Mouse (Mus musculus) liver, adult 2 months (tissue): ENCODE measurements at regions not wholly inside any gene's neighbourhood (a gene's known extent, or its start where the extent isn't known, plus 50 kb on each side); places are given as distances from the start of the nearest gene placed in this dataset.
A peak's percentile ranks its signal among the peaks of the same experiment; 100 is the strongest.

Experiments used
- DNase-seq: peaks from one replicate; pipeline ENCODE4 v3.0.0-alpha.2; 2011; ENCODE audit warnings: low read depth, low spot score; ENCODE audit errors: extremely low read depth
- H3K27ac ChIP-seq: fragments of 200-500 bp; replicated peaks from 2 replicates; pipeline ENCODE4 v1.5.1; 2012; ENCODE audit warnings: low read depth, mild to moderate bottlenecking, control low read depth, inconsistent platforms, low read length; ENCODE audit not compliant: insufficient read depth
- H3K27me3 ChIP-seq: fragments of 200-500 bp; 2 replicates; pipeline ENCODE4 v1.6.1; 2012; ENCODE audit warnings: mild to moderate bottlenecking, moderate library complexity, low read length, inconsistent platforms; ENCODE audit not compliant: control insufficient read depth, insufficient read depth
- H3K36me3 ChIP-seq: fragments of 200-500 bp; 2 replicates; pipeline ENCODE4 v1.6.1; 2012; ENCODE audit warnings: low read length, inconsistent platforms; ENCODE audit not compliant: control insufficient read depth, insufficient read depth
- H3K4me1 ChIP-seq: fragments of 200-500 bp; 2 replicates; pipeline ENCODE4 v1.6.1; 2011; ENCODE audit warnings: low read length; ENCODE audit not compliant: control insufficient read depth, insufficient read depth
- H3K4me3 ChIP-seq: fragments of 200-500 bp; 2 replicates; pipeline ENCODE4 v1.5.1; 2011; ENCODE audit warnings: low read depth, mild to moderate bottlenecking, control low read depth, low read length, moderate library complexity; ENCODE audit not compliant: insufficient read depth
- H3K79me2 ChIP-seq: fragments of 200-500 bp; 2 replicates; pipeline ENCODE4 v1.6.1; 2012; ENCODE audit warnings: inconsistent platforms, mild to moderate bottlenecking, low read length, moderate library complexity; ENCODE audit not compliant: control insufficient read depth, insufficient read depth
- H3K9ac ChIP-seq: fragments of 200-500 bp; 2 replicates; pipeline ENCODE4 v1.6.1; 2012; ENCODE audit warnings: low read depth, mild to moderate bottlenecking, control low read depth, inconsistent platforms, low read length
- CTCF ChIP-seq: fragments of 200-500 bp; IDR thresholded peaks from 2 replicates; pipeline ENCODE4 v1.5.1; 2011; ENCODE audit warnings: low read depth, low read length, control low read depth
- POLR2A ChIP-seq: fragments of 200-500 bp; IDR thresholded peaks from 2 replicates; pipeline ENCODE4 v1.6.1; 2011; ENCODE audit warnings: low read length, control low read depth; ENCODE audit not compliant: insufficient read depth; ENCODE audit errors: extremely low read depth
- WGBS: fragments of 180-500 bp; shearing (Covaris S2); methylation state at CpG from one replicate; pipeline ENCODE4 v1.1.7; 2018; 5-methylcytosine and 5-hydroxymethylcytosine counted together

GRCm38 (mm10) chr12:68977276-68977675 lies 181.7 kb downstream of the Rps29 start:
- TF ChIP-seq POLR2A: no peak
- no peak for TF ChIP-seq CTCF
- Histone ChIP-seq H3K79me2 (no peaks in the 10 kb centered on the region), H3K36me3 (no peaks in the 10 kb centered on the region), H3K27me3 (no peaks in the 10 kb centered on the region), H3K4me3 (no peak overlapping the region), H3K4me1 (no peaks in the 10 kb centered on the region), H3K9ac (no peak overlapping the region), H3K27ac (no peak overlapping the region)
- 72% methylated on average over 4 of the region's 4 CpGs for WGBS
- DNase-seq: peak; percentile 12

GRCm38 (mm10) chr12:68947240-68947639 lies 211.7 kb downstream of the Rps29 start:
- WGBS: 80% methylated on average over 2 of the region's 2 CpGs
- Histone ChIP-seq H3K27ac (no peak overlapping the region), H3K9ac (no peak overlapping the region), H3K36me3 (no peaks in the 10 kb centered on the region), H3K79me2 (no peaks in the 10 kb centered on the region), H3K4me3 (no peak overlapping the region), H3K27me3 (no peaks in the 10 kb centered on the region), H3K4me1 (no peaks in the 10 kb centered on the region)
- DNase-seq: no peak
- no peak for TF ChIP-seq POLR2A
- TF ChIP-seq CTCF: no peak

GRCm38 (mm10) chr12:68910590-68910989 lies 248.4 kb downstream of the Rps29 start:
- no peaks in the 10 kb centered on the region for H3K36me3 ChIP-seq
- H3K4me3 ChIP-seq: no peak overlapping the region
- DNase-seq: no peak
- 39% methylated on average over 6 of the region's 6 CpGs for WGBS
- H3K27me3 ChIP-seq: no peaks in the 10 kb centered on the region
- no peaks in the 10 kb centered on the region for H3K79me2 ChIP-seq
- no peak overlapping the region for H3K9ac ChIP-seq
- TF ChIP-seq POLR2A: no peak
- TF ChIP-seq CTCF: no peak
- H3K4me1 ChIP-seq: no peaks in the 10 kb centered on the region
- H3K27ac ChIP-seq: no peak overlapping the region

- H3K27ac ChIP-seq: no peak overlapping the region
- TF ChIP-seq CTCF: no peak
- TF ChIP-seq POLR2A: no peak
- H3K36me3 ChIP-seq: no peaks in the 10 kb centered on the region
- H3K4me1 ChIP-seq: no peaks in the 10 kb centered on the region
- 93% methylated on average over 1 of the region's 1 CpGs for WGBS
- no peak overlapping the region for H3K4me3 ChIP-seq
- DNase-seq: no peak
- no peaks in the 10 kb centered on the region for H3K27me3 ChIP-seq
- no peaks in the 10 kb centered on the region for H3K79me2 ChIP-seq
- H3K9ac ChIP-seq: no peak overlapping the region
Measured at GRCm38 (mm10) chr12:68904770-68905169, 254.2 kb downstream of the Rps29 start.

GRCm38 (mm10) chr12:68889141-68889540 lies 269.8 kb downstream of the Rps29 start:
- no peaks in the 10 kb centered on the region for H3K4me1 ChIP-seq
- WGBS: 80% methylated on average over 3 of the region's 3 CpGs

GRCm38 (mm10) chr12:68882503-68882902 lies 276.5 kb downstream of the Rps29 start:
- WGBS: 77% methylated on average over 6 of the region's 6 CpGs
- no peak for DNase-seq
- no peak overlapping the region for H3K9ac ChIP-seq
- H3K79me2 ChIP-seq: no peaks in the 10 kb centered on the region
- no peaks in the 10 kb centered on the region for H3K27me3 ChIP-seq
- no peak overlapping the region for H3K27ac ChIP-seq
- no peaks in the 10 kb centered on the region for H3K4me1 ChIP-seq
- H3K36me3 ChIP-seq: no peaks in the 10 kb centered on the region
- TF ChIP-seq POLR2A: no peak
- TF ChIP-seq CTCF: no peak
- no peak overlapping the region for H3K4me3 ChIP-seq

More at GRCm38 (mm10) chr12:68889141-68889540, 269.8 kb downstream of the Rps29 start:
- TF ChIP-seq CTCF (no peak), POLR2A (no peak)
- H3K4me3 ChIP-seq: no peak overlapping the region
- DNase-seq: no peak
- H3K9ac ChIP-seq: no peak overlapping the region
- no peaks in the 10 kb centered on the region for H3K79me2 ChIP-seq
- no peaks in the 10 kb centered on the region for H3K36me3 ChIP-seq
- H3K27me3 ChIP-seq: no peaks in the 10 kb centered on the region
- H3K27ac ChIP-seq: no peak overlapping the region
